Mouse (Mus musculus): ENCODE measurements at regions not wholly inside any gene's neighbourhood (a gene's known extent, or its start where the extent isn't known, plus 50 kb on each side); places are given as distances from the start of the nearest gene placed in this dataset.

GRCm38 (mm10) chr2:106256012-106256411, 252.7 kb upstream of the Dnajc24 start:
- DNase-seq: no peak

GRCm38 (mm10) chr2:106234358-106234757, 231.0 kb upstream of the Dnajc24 start:
- no peak for DNase-seq

- no peak for DNase-seq
These were observed 227.8 kb upstream of the Dnajc24 start for GRCm38 (mm10) chr2:106231136-106231535.

DNA sequence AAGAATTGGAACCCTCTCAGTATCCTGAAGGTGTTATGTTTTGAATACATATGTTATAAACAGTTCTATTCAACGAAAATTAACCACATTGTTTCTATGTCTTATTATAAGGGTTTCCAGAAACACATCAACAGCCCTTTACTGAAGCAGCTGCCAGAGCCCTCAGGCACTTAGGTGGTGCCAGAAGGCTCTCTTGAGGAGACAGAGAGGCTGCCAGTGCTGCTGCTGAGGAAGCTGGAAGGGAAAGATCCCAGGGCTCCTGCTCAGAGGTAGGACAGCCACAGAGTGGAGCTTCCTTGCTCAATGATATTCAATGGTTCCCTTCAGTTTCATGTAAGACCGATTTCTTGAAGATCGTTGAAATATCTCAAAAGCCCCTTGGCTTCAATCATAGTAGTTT, 226.7 kb upstream of the Dnajc24 start:
- no peak for DNase-seq

DNA sequence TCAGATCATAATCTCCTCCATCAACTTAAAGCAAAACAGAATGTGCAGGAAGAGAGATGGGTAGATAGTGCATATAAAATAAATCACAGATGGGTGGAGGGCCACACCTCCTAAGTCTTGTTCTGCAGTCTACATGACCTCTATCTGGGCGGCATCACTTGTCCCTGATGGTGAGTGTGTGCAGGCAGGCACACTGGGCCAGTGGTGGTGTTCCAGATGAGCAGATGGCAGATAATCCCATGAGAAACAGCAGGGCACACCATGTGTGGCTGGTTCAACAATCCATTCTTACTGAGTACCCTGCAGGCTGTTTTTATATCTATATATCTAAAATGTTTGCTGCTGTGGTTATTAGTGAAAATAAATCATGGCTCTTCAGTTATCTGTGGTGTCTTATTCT, 224.9 kb upstream of the Dnajc24 start:
- DNase-seq: no peak

DNA sequence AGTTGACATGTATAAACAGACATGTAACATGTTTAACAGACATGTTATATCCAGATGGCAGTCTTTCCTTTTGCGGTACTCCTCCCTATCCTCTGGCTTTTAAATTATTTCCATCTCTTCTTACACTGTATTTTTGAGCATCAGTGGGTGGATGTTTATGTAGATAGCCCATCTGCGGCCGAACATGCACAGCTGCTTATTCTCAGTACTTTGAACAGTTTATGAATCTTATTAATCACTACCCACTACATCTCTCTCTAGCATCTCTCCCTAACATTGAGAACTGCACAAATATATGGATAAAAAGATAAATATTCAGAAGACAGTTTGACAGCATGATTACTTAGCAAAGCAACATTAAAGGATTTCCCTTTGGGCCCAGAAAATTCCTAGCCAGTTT, 212.8 kb upstream of the Dnajc24 start:
- no peak for DNase-seq

DNA sequence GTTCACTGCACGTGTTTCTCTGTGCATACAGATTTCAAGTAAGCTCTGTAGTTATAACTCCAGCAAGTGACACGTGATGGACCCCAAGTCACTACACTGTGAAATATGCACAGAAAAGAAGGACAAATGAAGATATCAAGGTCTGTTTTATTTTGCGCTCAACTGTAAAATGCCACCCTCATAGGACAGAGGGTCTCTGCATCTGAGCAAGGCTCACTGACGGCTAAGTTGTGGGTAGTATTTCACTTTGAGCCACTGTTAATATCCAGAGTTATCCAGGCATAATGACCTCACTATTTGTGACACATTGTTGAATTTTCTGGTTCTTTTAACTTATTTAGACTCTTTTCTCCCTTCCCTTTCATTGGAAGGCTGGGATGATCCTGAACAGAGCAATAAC, 210.4 kb upstream of the Dnajc24 start:
- DNase-seq: no peak

DNA sequence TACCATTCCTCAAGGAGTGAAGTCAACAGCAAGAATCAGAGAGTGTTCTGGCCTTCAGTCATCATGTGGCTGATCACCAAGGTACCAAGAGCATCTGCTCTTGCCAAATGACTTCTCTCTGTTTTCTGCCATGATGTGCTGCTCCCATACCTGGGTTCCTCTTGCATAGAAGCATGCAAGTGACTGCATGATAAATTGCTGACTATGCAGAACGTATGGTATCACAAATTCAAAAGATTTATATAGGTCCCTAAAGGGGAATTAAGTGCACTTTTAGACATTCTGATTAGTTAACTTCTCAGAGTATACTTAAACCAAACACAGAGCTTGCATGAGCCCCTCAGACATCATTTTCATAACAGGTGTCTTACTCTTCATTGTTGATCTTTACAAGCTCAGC, 207.4 kb upstream of the Dnajc24 start:
- DNase-seq: no peak

- no peak for DNase-seq
These were observed 205.5 kb upstream of the Dnajc24 start for GRCm38 (mm10) chr2:106208767-106209250.

DNA sequence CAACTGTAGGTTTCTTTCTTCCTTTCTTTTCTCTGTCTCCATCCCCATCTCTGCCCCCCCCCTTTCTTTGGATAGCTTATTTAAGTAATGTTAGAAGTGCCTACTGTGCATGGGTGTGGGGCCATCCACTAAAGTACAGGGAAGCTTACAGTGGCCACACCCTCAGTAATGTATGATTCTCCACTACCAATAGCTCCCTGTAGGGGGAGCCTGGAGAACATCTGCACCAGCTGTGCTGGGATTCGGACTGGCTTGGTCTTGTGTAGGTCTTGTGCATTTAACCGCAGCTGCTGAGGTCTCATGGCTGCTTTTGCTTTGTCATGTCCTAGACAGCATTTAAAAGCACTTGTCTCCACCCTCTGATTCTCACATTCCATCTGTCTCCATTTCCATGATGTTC, 196.8 kb upstream of the Dnajc24 start:
- DNase-seq: no peak

DNA sequence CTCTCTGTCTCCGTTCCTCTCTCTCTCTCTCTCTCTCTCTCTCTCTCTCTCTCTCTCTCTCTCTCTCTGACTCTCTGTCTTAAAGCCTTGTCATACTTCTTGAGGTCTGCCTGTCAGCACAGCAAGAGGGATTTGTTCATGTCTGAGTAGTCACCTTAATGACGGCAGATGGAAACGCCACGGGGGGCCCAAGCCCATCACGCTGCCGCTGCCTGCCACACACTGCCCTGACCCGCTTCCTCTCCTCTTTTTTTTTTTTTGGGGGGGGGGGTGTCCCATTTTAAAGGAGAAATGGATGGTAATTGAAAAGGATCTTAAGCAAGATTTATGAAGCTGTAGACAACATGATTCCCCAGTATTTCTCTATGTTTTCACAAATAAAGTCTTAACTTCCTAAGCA, 191.8 kb upstream of the Dnajc24 start:
- DNase-seq: peak; percentile 91

DNA sequence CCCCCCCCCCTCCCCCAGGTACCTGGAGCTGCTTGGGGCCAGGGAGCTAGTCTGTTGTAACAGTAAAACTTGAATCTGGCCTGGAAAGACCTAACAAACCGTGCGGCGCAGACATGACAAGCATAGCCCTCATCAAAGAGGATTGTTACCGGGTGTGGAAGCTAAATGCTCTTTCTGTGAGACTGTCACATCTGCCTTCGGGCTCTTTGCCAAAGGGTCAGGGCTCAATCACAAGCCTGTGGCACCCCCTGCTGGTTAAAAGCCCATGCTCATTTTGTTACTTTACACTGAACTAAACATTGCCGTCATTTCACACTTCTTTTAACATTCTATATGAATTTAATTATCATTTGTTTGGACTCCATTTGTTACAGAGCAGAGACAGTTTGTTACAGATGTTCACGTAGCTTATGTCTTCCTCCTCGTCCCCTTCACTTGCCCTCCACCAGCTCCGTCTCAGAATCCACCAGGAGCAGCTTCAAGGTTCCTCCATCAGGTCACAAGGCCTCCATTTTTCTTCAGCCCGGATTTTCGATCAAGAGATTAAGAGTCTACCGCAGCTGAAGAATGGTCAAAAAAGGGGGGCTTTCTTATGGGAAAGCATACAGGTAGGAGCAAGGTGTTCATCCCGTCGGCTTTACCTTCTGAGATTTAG, 191.1 kb upstream of the Dnajc24 start:
- peak; percentile 81 for DNase-seq

DNA sequence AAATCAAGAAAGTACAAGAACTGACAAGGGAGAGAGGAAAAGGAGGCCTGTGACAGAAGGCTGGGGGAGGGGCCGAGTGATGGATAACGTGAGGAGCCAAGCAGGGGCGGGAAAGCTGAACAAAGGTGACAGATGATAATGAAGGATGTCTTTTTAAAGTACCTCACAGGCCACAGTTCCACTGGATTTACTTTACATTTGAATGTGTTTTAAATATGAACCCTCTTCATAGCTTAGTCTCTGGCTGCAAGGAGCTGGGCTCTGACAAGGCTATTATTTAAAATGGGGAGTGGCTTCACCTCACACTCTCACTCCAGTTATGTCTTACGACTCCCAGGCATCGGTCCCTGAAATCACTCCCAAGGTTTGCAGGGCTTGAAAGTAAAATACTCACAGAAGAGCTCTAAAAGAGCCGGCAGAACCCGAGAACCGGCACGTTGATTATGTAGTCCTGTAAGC, 190.6 kb upstream of the Dnajc24 start:
- no peak for DNase-seq

GRCm38 (mm10) chr2:106190579-106191322, 187.4 kb upstream of the Dnajc24 start:
- no peak for DNase-seq

DNA sequence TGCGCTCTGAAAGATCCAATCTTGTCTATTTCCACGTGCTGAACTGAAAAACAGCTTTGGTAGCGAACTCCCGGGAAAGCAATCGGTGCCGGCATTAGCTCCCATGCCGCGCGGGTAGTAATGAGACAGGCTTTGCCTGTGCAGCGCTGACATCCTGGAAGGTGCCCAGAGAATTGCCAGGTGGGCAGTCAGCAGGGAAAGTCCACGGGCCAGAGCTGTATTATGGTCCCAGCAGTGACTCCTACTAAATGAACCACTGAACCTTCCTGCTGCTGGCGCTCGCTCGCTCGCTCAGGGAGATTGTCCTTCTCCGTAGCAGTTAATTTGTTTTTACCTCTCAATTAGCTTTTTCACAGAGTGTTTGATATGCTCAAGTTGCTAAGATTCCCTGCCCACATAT, 180.3 kb upstream of the Dnajc24 start:
- DNase-seq: peak; percentile 78

DNA sequence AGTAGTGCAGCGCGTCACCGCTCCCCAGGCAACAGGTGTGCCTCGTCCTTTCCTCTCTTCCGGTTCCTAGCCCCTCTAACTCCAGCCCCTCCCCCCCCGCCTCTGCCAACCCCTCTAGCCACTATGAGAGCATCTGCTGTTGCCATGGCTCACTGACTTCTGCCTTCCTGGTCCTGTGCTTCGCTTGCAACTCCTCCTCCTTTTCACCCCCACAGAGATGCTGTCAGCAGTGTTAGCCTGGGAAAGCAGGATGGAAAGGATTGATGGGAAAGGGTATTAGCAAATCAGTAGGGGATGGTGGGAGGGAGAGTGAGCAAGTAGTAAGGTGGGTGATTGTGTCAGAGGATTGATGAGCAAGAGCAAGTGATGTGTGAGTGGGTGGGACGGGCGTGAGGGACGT, 178.7 kb upstream of the Dnajc24 start:
- DNase-seq: no peak

- DNase-seq: no peak
These were observed 159.3 kb upstream of the Dnajc24 start for GRCm38 (mm10) chr2:106162681-106163080.

GRCm38 (mm10) chr2:106161877-106162276, 158.5 kb upstream of the Dnajc24 start:
- DNase-seq: no peak

DNA sequence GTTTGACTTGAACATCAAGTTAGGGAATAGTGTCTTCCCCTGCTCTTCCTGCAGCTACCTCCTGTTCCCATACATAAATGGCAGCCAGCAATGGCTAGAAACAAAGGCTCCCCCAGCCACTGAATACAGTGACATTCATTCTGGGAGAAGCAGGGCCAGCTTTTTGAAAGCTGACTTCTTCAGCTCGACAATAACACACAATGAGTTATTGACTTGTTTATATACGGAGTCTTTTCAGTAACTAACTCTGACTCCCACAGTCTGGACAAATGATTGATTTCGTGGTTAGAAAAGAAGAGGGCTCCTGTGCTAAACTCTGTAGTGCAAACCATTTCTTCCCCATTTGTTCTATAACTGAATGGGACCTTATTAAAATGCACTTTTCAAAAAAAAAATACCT, 146.4 kb upstream of the Dnajc24 start:
- DNase-seq: no peak

- DNase-seq: no peak
These were observed 137.6 kb upstream of the Dnajc24 start for GRCm38 (mm10) chr2:106140931-106141330.

GRCm38 (mm10) chr2:106101002-106101401, 97.7 kb upstream of the Dnajc24 start:
- DNase-seq: no peak

- no peak for DNase-seq
These were observed 82.8 kb upstream of the Dnajc24 start for GRCm38 (mm10) chr2:106086121-106086520.

GRCm38 (mm10) chr2:106083801-106084800, 80.8 kb upstream of the Dnajc24 start:
- no peak for DNase-seq
